21 mouse cellular contexts compared by ENCODE assay signal in genomic region chr13:97366723-97367122, GRCm38 (mm10).
DNase-seq lines count a peak whose midpoint lies in the region; ATAC-seq and TF ChIP-seq lines count a peak whose summit lies in the region.
"Had no signal": no experiment of that assay in that cellular context is flagged by ENCODE, and none has a peak within 500 bp of the region (broad histone marks: within the 10 kb centered on the region; RNA-seq: fewer than 3 reads in every experiment).

No protein-coding gene starts in this region.

- no peak overlapping the region for H3K9ac ChIP-seq in limb, embryonic 14.5 days (ENCODE audit: low read depth, low read length, severe bottlenecking)
- H3K9ac ChIP-seq in lung, embryonic 16.5 days (ENCODE audit: low read length) = no peak overlapping the region
- H3K9ac ChIP-seq in lung, postnatal 0 days (replicated peaks; ENCODE audit: low read depth) = no peak overlapping the region
- H3K9ac ChIP-seq in embryonic facial prominence, embryonic 15.5 days = no peak overlapping the region
- no peak overlapping the region for H3K9ac ChIP-seq in limb, embryonic 15.5 days
- H3K9ac ChIP-seq: embryonic facial prominence, embryonic 12.5 days; forebrain, embryonic 13.5 days; forebrain, embryonic 15.5 days; forebrain, postnatal 0 days had no signal

- TF ChIP-seq CTCF in lung, postnatal 0 days (IDR thresholded peaks at IDR 0.05) = no peak
- no peak for TF ChIP-seq CTCF in thymus, adult 2 months (IDR thresholded peaks at IDR 0.05; ENCODE audit: borderline replicate concordance, control insufficient read depth, extremely low read depth, insufficient read depth, low read length, poor library complexity)

- ATAC-seq in limb, embryonic 14.5 days (ENCODE audit: low FRiP score, low read depth) = no peak; the same call in 1 of the 2 replicates
- ATAC-seq in lung, embryonic 16.5 days (ENCODE audit: low read depth) = peak; percentile 53; the same call in 1 of the 2 replicates
- no peak for ATAC-seq in lung, postnatal 0 days
- peak; percentile 69; the same call in 1 of the 2 replicates for ATAC-seq in embryonic facial prominence, embryonic 15.5 days (ENCODE audit: insufficient number of reproducible peaks, low FRiP score, low TSS enrichment, low read depth)
- ATAC-seq in limb, embryonic 15.5 days (ENCODE audit: insufficient number of reproducible peaks, low FRiP score, low TSS enrichment, low read depth) = peak; percentile 61
- ATAC-seq: forebrain, embryonic 13.5 days; forebrain, embryonic 15.5 days; forebrain, postnatal 0 days had no signal

- DNase-seq in limb, embryonic 14.5 days (ENCODE audit: low spot score) = peak; percentile 12
- no peak for DNase-seq in limb, embryonic 10.5 days (ENCODE audit: low spot score)
- DNase-seq in lung, postnatal 0 days (ENCODE audit: low spot score) = no peak
- DNase-seq in thymus, adult 2 months = no peak
- DNase-seq: adrenal gland, adult 2 months; adrenal gland, postnatal 10 days; adrenal gland, postnatal 25 days; cerebellum, adult 11 months; cerebellum, adult 18-20 months; cerebellum, adult 8-10 months; cerebellum, adult 9-11 months; cerebellum, postnatal 14 days; cerebellum, postnatal 36 days; embryo, embryonic 11 days; forebrain, postnatal 0 days had no signal

- H3K9me3 ChIP-seq in limb, embryonic 14.5 days (ENCODE audit: control insufficient read depth, low read length) = no peaks in the 10 kb centered on the region
- no peaks in the 10 kb centered on the region for H3K9me3 ChIP-seq in limb, embryonic 10.5 days (replicated peaks)
- no peaks in the 10 kb centered on the region for H3K9me3 ChIP-seq in lung, embryonic 16.5 days (ENCODE audit: control insufficient read depth, low read length)
- no peaks in the 10 kb centered on the region for H3K9me3 ChIP-seq in lung, postnatal 0 days (ENCODE audit: low read length)
- H3K9me3 ChIP-seq in embryonic facial prominence, embryonic 15.5 days (replicated peaks) = no peaks in the 10 kb centered on the region
- H3K9me3 ChIP-seq in limb, embryonic 15.5 days = no peaks in the 10 kb centered on the region
- H3K9me3 ChIP-seq: embryonic facial prominence, embryonic 12.5 days; forebrain, embryonic 13.5 days; forebrain, embryonic 15.5 days had no signal

- H3K36me3 ChIP-seq in limb, embryonic 14.5 days (ENCODE audit: control insufficient read depth, insufficient read depth, low read length) = no peaks in the 10 kb centered on the region
- no peaks in the 10 kb centered on the region for H3K36me3 ChIP-seq in limb, embryonic 10.5 days
- H3K36me3 ChIP-seq in lung, embryonic 16.5 days (ENCODE audit: control insufficient read depth, insufficient read depth, low read length) = no peaks in the 10 kb centered on the region
- no peaks in the 10 kb centered on the region for H3K36me3 ChIP-seq in lung, postnatal 0 days (ENCODE audit: insufficient read depth, low read length)
- H3K36me3 ChIP-seq in embryonic facial prominence, embryonic 15.5 days = no peaks in the 10 kb centered on the region
- no peaks in the 10 kb centered on the region for H3K36me3 ChIP-seq in limb, embryonic 15.5 days
- no peaks in the 10 kb centered on the region for H3K36me3 ChIP-seq in thymus, adult 2 months (ENCODE audit: control insufficient read depth, insufficient read depth, low read length)
- H3K36me3 ChIP-seq: embryonic facial prominence, embryonic 12.5 days; forebrain, embryonic 15.5 days had no signal

- H3K4me1 ChIP-seq in limb, embryonic 14.5 days (ENCODE audit: control insufficient read depth, insufficient read depth, low read length) = peaks cover 16% of the 10 kb centered on the region
- H3K4me1 ChIP-seq in limb, embryonic 10.5 days = peaks cover 22% of the 10 kb centered on the region
- H3K4me1 ChIP-seq in lung, embryonic 16.5 days (replicated peaks; ENCODE audit: control insufficient read depth, insufficient read depth, low read length) = peaks cover 13% of the 10 kb centered on the region
- H3K4me1 ChIP-seq in lung, postnatal 0 days (ENCODE audit: insufficient read depth, low read depth, low read length) = peaks cover 4% of the 10 kb centered on the region
- peaks cover 15% of the 10 kb centered on the region for H3K4me1 ChIP-seq in embryonic facial prominence, embryonic 15.5 days
- H3K4me1 ChIP-seq in limb, embryonic 15.5 days = peaks cover 28% of the 10 kb centered on the region
- H3K4me1 ChIP-seq in thymus, adult 2 months (replicated peaks; ENCODE audit: control insufficient read depth, insufficient read depth, low read length) = no peaks in the 10 kb centered on the region
- H3K4me1 ChIP-seq: embryonic facial prominence, embryonic 12.5 days; forebrain, embryonic 15.5 days had no signal

- no peak overlapping the region for H3K4me3 ChIP-seq in limb, embryonic 14.5 days (replicated peaks; ENCODE audit: low read length)
- H3K4me3 ChIP-seq in limb, embryonic 10.5 days = no peak overlapping the region
- H3K4me3 ChIP-seq in lung, embryonic 16.5 days (ENCODE audit: low read length) = no peak overlapping the region
- no peak overlapping the region for H3K4me3 ChIP-seq in lung, postnatal 0 days (ENCODE audit: low read depth, low read length)
- H3K4me3 ChIP-seq in embryonic facial prominence, embryonic 15.5 days (replicated peaks) = no peak overlapping the region
- no peak overlapping the region for H3K4me3 ChIP-seq in limb, embryonic 15.5 days
- H3K4me3 ChIP-seq in thymus, adult 2 months (ENCODE audit: control insufficient read depth, insufficient read depth, low read length) = no peak overlapping the region
- H3K4me3 ChIP-seq: embryonic facial prominence, embryonic 12.5 days; forebrain, embryonic 13.5 days; forebrain, embryonic 15.5 days had no signal

- no peak overlapping the region for H3K27ac ChIP-seq in limb, embryonic 14.5 days (replicated peaks; ENCODE audit: low read depth, low read length)
- H3K27ac ChIP-seq in limb, embryonic 10.5 days = no peak overlapping the region
- H3K27ac ChIP-seq in lung, embryonic 16.5 days (ENCODE audit: low read length) = no peak overlapping the region
- no peak overlapping the region for H3K27ac ChIP-seq in lung, postnatal 0 days (ENCODE audit: low read length)
- H3K27ac ChIP-seq in embryonic facial prominence, embryonic 15.5 days (replicated peaks) = no peak overlapping the region
- no peak overlapping the region for H3K27ac ChIP-seq in limb, embryonic 15.5 days
- no peak overlapping the region for H3K27ac ChIP-seq in thymus, adult 2 months (ENCODE audit: control insufficient read depth, insufficient read depth, low read length)
- H3K27ac ChIP-seq: embryonic facial prominence, embryonic 12.5 days; forebrain, embryonic 13.5 days; forebrain, embryonic 15.5 days had no signal

- WGBS in limb, embryonic 14.5 days = 75% methylated on average over 8 of the region's 8 CpGs
- 89% methylated on average over 8 of the region's 8 CpGs for WGBS in limb, embryonic 10.5 days
- WGBS in lung, embryonic 16.5 days = 45% methylated on average over 8 of the region's 8 CpGs
- WGBS in lung, postnatal 0 days = 59% methylated on average over 8 of the region's 8 CpGs
- 75% methylated on average over 8 of the region's 8 CpGs for WGBS in embryonic facial prominence, embryonic 15.5 days
- WGBS in limb, embryonic 15.5 days = 68% methylated on average over 8 of the region's 8 CpGs
- 96% methylated on average over 8 of the region's 8 CpGs for WGBS in thymus, adult 2 months

- TF ChIP-seq POLR2A in limb, embryonic 14.5 days (IDR thresholded peaks at IDR 0.05; ENCODE audit: borderline replicate concordance, extremely low read depth, insufficient read depth, insufficient read length) = no peak
- TF ChIP-seq POLR2A in thymus, adult 2 months (IDR thresholded peaks at IDR 0.05; ENCODE audit: control insufficient read depth, extremely low read depth, insufficient read depth, low read length, poor library complexity) = no peak

- no peaks in the 10 kb centered on the region for H3K27me3 ChIP-seq in limb, embryonic 14.5 days (ENCODE audit: control insufficient read depth, insufficient read depth, low read length)
- H3K27me3 ChIP-seq in limb, embryonic 10.5 days (ENCODE audit: low read depth, poor library complexity, severe bottlenecking) = no peaks in the 10 kb centered on the region
- H3K27me3 ChIP-seq in lung, embryonic 16.5 days (ENCODE audit: control insufficient read depth, insufficient read depth, low read depth, low read length) = no peaks in the 10 kb centered on the region
- H3K27me3 ChIP-seq in lung, postnatal 0 days (replicated peaks; ENCODE audit: insufficient read depth, low read length) = no peaks in the 10 kb centered on the region
- H3K27me3 ChIP-seq in embryonic facial prominence, embryonic 15.5 days = 0 out of 2 replicates have a peak, but pooled peaks cover 3% of the 10 kb centered on the region
- H3K27me3 ChIP-seq in limb, embryonic 15.5 days = no peaks in the 10 kb centered on the region
- H3K27me3 ChIP-seq in thymus, adult 2 months (ENCODE audit: control insufficient read depth, insufficient read depth, low read length) = no peaks in the 10 kb centered on the region
- H3K27me3 ChIP-seq: embryonic facial prominence, embryonic 12.5 days; forebrain, embryonic 13.5 days; forebrain, embryonic 15.5 days had no signal

- TF ChIP-seq EP300 in lung, postnatal 0 days (IDR thresholded peaks at IDR 0.05) = no peak

- no peak overlapping the region for H3K4me2 ChIP-seq in limb, embryonic 14.5 days (replicated peaks; ENCODE audit: low read depth, low read length, severe bottlenecking)
- no peak overlapping the region for H3K4me2 ChIP-seq in lung, embryonic 16.5 days (ENCODE audit: low read depth, low read length)
- H3K4me2 ChIP-seq in lung, postnatal 0 days (replicated peaks; ENCODE audit: low read depth, low read length) = no peak overlapping the region
- H3K4me2 ChIP-seq in embryonic facial prominence, embryonic 15.5 days (replicated peaks) = no peak overlapping the region
- no peak overlapping the region for H3K4me2 ChIP-seq in limb, embryonic 15.5 days
- H3K4me2 ChIP-seq: embryonic facial prominence, embryonic 12.5 days; forebrain, embryonic 13.5 days; forebrain, embryonic 15.5 days had no signal

Comparison
In these comparisons a context has a peak if more than half of its experiments do, and no peak if none do; other contexts are left out.
1. ATAC-seq: peak in lung, embryonic 16.5 days (single experiment), embryonic facial prominence, embryonic 15.5 days (single experiment) and limb, embryonic 15.5 days (single experiment); none in limb, embryonic 14.5 days (single experiment) and lung, postnatal 0 days (single experiment).